8 mouse cellular contexts compared by ENCODE assay signal in genomic region chr14:89609666-89610448, GRCm38 (mm10).
DNase-seq lines count a peak whose midpoint lies in the region; ATAC-seq and TF ChIP-seq lines count a peak whose summit lies in the region.
"Not testable (repeated sequence)": the region's sequence is repeated elsewhere in the genome, so short reads cannot be mapped to it uniquely, and the experiment has no call there.

No protein-coding gene starts in this region.

- H3K9me3 ChIP-seq in heart, embryonic 13.5 days; hindbrain, embryonic 11.5 days (ENCODE audit: control insufficient read depth, low read length); intestine, postnatal 0 days (ENCODE audit: control insufficient read depth); kidney, embryonic 16.5 days (ENCODE audit: low read length); lung, embryonic 14.5 days (ENCODE audit: low read depth, low read length); stomach, embryonic 16.5 days (replicated peaks; ENCODE audit: control insufficient read depth, low read length): not testable (repeated sequence)

- not testable (repeated sequence) for H3K9ac ChIP-seq in heart, embryonic 13.5 days; hindbrain, embryonic 11.5 days (ENCODE audit: low read depth, low read length); intestine, postnatal 0 days (ENCODE audit: low read depth, low read length); kidney, embryonic 16.5 days (replicated peaks; ENCODE audit: low read length); lung, embryonic 14.5 days; stomach, embryonic 16.5 days (ENCODE audit: low read length)

- 42% methylated on average over 10 of the region's 10 CpGs for WGBS in heart, embryonic 13.5 days
- WGBS in hindbrain, embryonic 11.5 days = 59% methylated on average over 7 of the region's 10 CpGs
- 51% methylated on average over 10 of the region's 10 CpGs for WGBS in intestine, postnatal 0 days
- WGBS in kidney, embryonic 16.5 days = 37% methylated on average over 8 of the region's 10 CpGs
- 38% methylated on average over 9 of the region's 10 CpGs for WGBS in lung, embryonic 14.5 days
- WGBS in stomach, embryonic 16.5 days = 41% methylated on average over 10 of the region's 10 CpGs

- CTCF ChIA-PET in Patski (lab: Charles Lee) = not testable (repeated sequence)

- POLR2A ChIA-PET in Patski (lab: Charles Lee) = not testable (repeated sequence)

- ATAC-seq in Patski; heart, embryonic 13.5 days (ENCODE audit: extremely low read depth, insufficient number of reproducible peaks, low FRiP score, low TSS enrichment); intestine, postnatal 0 days: not testable (repeated sequence)
- peak; percentile 51 for ATAC-seq in hindbrain, embryonic 11.5 days (ENCODE audit: low FRiP score)
- peak; percentile 71 for ATAC-seq in kidney, embryonic 16.5 days (ENCODE audit: low FRiP score, low TSS enrichment)
- ATAC-seq in lung, embryonic 14.5 days (ENCODE audit: insufficient read depth) = peak; percentile 88; the same call in 1 of the 2 replicates
- peak; percentile 60; the same call in 1 of the 2 replicates for ATAC-seq in stomach, embryonic 16.5 days (ENCODE audit: insufficient read depth, low FRiP score)

- not testable (repeated sequence) for H3K4me1 ChIP-seq in heart, embryonic 13.5 days; hindbrain, embryonic 11.5 days (replicated peaks; ENCODE audit: control insufficient read depth, insufficient read depth, low read length); intestine, postnatal 0 days (replicated peaks; ENCODE audit: control insufficient read depth, insufficient read depth, low read length); kidney, embryonic 16.5 days (ENCODE audit: insufficient read depth, low read length); lung, embryonic 14.5 days (ENCODE audit: insufficient read depth); stomach, embryonic 16.5 days (ENCODE audit: control insufficient read depth, insufficient read depth, low read length)

- not testable (repeated sequence) for H3K4me3 ChIP-seq in heart, embryonic 13.5 days; hindbrain, embryonic 11.5 days (ENCODE audit: low read depth, low read length); intestine, postnatal 0 days (ENCODE audit: low read depth, low read length); kidney, embryonic 16.5 days (ENCODE audit: low read length); lung, embryonic 14.5 days (ENCODE audit: low read depth, low read length); stomach, embryonic 16.5 days (replicated peaks; ENCODE audit: low read length)

- in situ Hi-C loops in Patski (cut with MboI; ENCODE audit: low pct_unique_long_range_greater_than_20kb) = not testable (repeated sequence)

- H3K27ac ChIP-seq in heart, embryonic 13.5 days (replicated peaks) = 0 out of 2 replicates have a peak overlapping the region, but pooled peaks have one; percentile 43
- H3K27ac ChIP-seq in hindbrain, embryonic 11.5 days (ENCODE audit: low read depth, low read length); intestine, postnatal 0 days (ENCODE audit: low read depth, low read length): not testable (repeated sequence)
- H3K27ac ChIP-seq in kidney, embryonic 16.5 days (ENCODE audit: low read length) = peak overlapping the region; percentile 40; the same call in 1 of the 2 replicates
- H3K27ac ChIP-seq in lung, embryonic 14.5 days (ENCODE audit: low read depth) = peak overlapping the region; percentile 46; the same call in 1 of the 2 replicates
- H3K27ac ChIP-seq in stomach, embryonic 16.5 days (ENCODE audit: low read length) = peak overlapping the region; percentile 9

- not testable (repeated sequence) for H3K4me2 ChIP-seq in heart, embryonic 13.5 days; hindbrain, embryonic 11.5 days (replicated peaks; ENCODE audit: low read depth, low read length); intestine, postnatal 0 days (replicated peaks; ENCODE audit: low read depth); kidney, embryonic 16.5 days (replicated peaks; ENCODE audit: low read depth, low read length); lung, embryonic 14.5 days; stomach, embryonic 16.5 days (ENCODE audit: low read depth, low read length)

- DNase-seq in Patski (ENCODE audit: low read depth, low spot score); hindbrain, embryonic 11.5 days (ENCODE audit: low spot score): not testable (repeated sequence)
- peak; percentile 12 for DNase-seq in lung, embryonic 14.5 days
- DNase-seq in skeletal muscle tissue, adult 2 months (ENCODE audit: low read depth, low spot score) = peak; percentile 1

- H3K27me3 ChIP-seq in Patski; heart, embryonic 13.5 days (replicated peaks); hindbrain, embryonic 11.5 days (ENCODE audit: control insufficient read depth, insufficient read depth, low read length); intestine, postnatal 0 days (replicated peaks; ENCODE audit: control insufficient read depth, insufficient read depth, low read length); kidney, embryonic 16.5 days (ENCODE audit: insufficient read depth, low read length); lung, embryonic 14.5 days (ENCODE audit: insufficient read depth, low read length); stomach, embryonic 16.5 days (ENCODE audit: control insufficient read depth, insufficient read depth, low read length): not testable (repeated sequence)

- not testable (repeated sequence) for H3K36me3 ChIP-seq in heart, embryonic 13.5 days; hindbrain, embryonic 11.5 days (ENCODE audit: control insufficient read depth, insufficient read depth, low read length); intestine, postnatal 0 days (ENCODE audit: control insufficient read depth, insufficient read depth); kidney, embryonic 16.5 days (ENCODE audit: insufficient read depth, low read length); lung, embryonic 14.5 days (ENCODE audit: insufficient read depth); stomach, embryonic 16.5 days (ENCODE audit: control insufficient read depth, insufficient read depth, low read length)

- peak; percentile 20 for TF ChIP-seq CTCF in Patski (IDR thresholded peaks at IDR 0.05)
- 0 out of 2 replicates have a peak, but pooled peaks have one; percentile 15 for TF ChIP-seq CTCF in intestine, postnatal 0 days (IDR thresholded peaks at IDR 0.05; ENCODE audit: low read depth)
- TF ChIP-seq CTCF in lung, embryonic 14.5 days (IDR thresholded peaks at IDR 0.05; ENCODE audit: low read depth) = not testable (repeated sequence)
